Mouse (Mus musculus) effector memory CD4-positive, alpha-beta T cell, adult 7 months (primary cell): ENCODE results near the gene Cd84. TPM values are rescaled to one million over a fixed set of nuclear protein-coding genes. Genes with fewer than 3 reads are reported as not detected.

Source experiments
- polyA plus RNA-seq: library from polyadenylated mRNA; unstranded; fragments of 100-300 nt; shearing (Covaris generic); gene quantifications from one replicate; pipeline ENCODE4 v1.2.1, GENCODE M21; 2017

Gene Cd84
- 109 TPM for polyA plus RNA-seq

DNA sequence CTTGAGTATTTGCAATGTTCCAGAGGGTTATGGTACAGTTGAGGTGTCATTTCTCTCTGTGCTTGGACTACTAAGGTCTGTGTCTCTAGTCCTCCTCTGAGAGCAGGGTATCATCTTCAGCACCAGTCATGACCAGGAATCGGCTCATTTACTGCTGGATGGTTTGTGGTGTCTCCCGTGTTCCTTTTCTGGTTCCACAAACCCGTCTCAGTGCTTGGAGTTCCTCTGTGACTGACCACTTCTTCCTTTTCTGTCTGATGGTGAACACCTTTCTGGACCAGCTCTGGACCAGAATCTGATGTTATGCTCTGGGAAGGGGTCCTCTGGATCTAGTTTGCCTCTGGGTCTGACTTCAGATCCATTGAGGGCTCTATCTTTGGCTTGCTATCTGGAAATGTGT, at the start of gene Cd84:
TSS of gene Cd84 (plus strand) at position 210 of the 400 bp plus-strand sequence.

DNA sequence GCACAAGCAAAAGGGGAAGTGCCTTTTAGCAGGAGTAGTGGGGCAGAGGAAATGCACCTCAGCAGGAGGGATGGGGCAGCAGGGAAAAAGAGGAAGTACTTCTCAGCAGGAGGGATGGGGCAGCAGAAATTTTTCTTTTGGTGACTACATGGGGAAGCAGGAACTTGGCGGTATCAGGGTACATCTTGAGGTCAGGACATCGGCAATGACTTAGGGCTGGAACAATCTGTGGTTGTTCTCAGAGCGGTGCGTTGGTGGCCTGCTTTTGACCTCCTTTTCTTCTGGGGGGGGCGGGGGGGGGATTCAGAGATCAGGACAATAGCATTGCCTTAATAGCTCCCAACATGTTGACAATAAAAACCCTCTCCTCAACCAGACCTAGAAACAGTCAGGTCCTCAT, 55.9 kb downstream of the Cd84 start, which contains the start of gene Gm10521:
TSS of gene Gm10521 (plus strand) at position 301 of the 400 bp plus-strand sequence.

DNA sequence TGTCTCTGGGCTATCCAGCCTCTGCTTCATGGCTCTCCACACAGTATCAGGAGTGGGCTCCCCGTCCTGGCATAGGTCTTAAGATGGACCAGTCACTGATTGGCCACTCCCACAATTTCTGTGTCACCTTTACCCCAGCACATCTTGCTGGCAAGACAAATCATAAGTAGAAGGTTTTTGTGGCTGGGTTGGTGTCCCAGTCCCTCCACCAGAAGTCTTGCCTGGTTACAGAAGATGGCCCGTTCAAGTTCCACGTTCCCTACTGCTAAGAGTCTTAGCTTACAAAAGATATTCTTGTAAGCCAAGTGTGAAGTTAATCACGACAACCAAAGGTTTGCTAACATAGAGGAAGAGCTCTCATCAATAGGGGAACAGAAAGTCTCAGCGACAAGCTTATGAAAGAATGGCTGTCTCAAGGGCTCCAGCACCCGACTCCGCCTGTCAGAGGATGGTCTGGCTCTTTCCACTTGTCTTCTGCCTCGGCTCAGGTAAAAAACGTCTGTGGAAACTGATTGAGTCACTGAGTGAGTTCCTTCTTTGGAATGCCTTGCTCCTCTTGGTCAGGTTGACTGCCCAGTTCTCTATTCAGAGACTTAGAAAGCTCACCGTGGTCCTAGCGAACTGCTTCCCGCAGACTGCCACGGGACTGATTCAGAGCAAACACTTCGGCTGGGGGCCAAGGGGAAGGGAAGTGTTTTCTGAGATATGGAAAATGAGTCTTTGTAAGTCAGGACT, 78.0 kb downstream of the Cd84 start, which contains the start of gene Slamf6:
TSS of gene Slamf6 (plus strand) at position 211 of the 735 bp plus-strand sequence.

Other genes starting within 250 kb of the Cd84 start
- gene Ly9, start 232.3 kb upstream of the Cd84 start, polyA plus RNA-seq: 118 TPM
- 73.3 TPM for gene Slamf7, start 186.7 kb upstream of the Cd84 start, polyA plus RNA-seq
- 158 TPM for gene Cd48, start 157.7 kb upstream of the Cd84 start, polyA plus RNA-seq
- gene Slamf1, start 72.6 kb upstream of the Cd84 start, polyA plus RNA-seq: 84.2 TPM
- gene Gm10521, start 56.0 kb downstream of the Cd84 start, polyA plus RNA-seq: not detected
- 328 TPM for gene Slamf6, start 77.8 kb downstream of the Cd84 start, polyA plus RNA-seq
- 0.22 TPM for gene Vangl2, start 188.7 kb downstream of the Cd84 start, polyA plus RNA-seq
- not detected for gene Nhlh1, start 217.9 kb downstream of the Cd84 start, polyA plus RNA-seq
- 178 TPM for gene Copa, start 242.8 kb downstream of the Cd84 start, polyA plus RNA-seq
- 108 TPM for gene Ncstn, start 243.1 kb downstream of the Cd84 start, polyA plus RNA-seq